Mouse (Mus musculus): ENCODE data around the gene Gm6993.

Gm6993 gene

DNA sequence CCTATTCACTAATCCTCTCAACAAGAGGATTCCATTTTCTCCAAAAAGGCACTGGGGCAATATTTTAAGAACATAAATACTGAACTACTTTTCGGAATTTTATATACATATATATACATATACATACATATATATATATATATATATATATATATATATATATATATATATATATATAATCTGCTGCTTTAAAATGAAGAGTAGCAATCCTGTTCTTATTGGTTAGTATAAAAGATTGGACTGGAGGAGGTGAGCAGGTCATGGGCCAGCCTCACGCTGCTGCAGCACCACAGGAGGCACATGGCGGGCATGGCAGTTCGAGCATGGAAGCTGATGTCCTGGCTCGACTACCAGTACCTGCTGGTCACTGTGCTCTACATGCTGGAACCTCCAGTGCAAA lies at the start of gene Gm6993:
TSS of gene Gm6993 (plus strand) at position 301 of the 400 bp plus-strand sequence.
- no peak for DNase-seq

DNA sequence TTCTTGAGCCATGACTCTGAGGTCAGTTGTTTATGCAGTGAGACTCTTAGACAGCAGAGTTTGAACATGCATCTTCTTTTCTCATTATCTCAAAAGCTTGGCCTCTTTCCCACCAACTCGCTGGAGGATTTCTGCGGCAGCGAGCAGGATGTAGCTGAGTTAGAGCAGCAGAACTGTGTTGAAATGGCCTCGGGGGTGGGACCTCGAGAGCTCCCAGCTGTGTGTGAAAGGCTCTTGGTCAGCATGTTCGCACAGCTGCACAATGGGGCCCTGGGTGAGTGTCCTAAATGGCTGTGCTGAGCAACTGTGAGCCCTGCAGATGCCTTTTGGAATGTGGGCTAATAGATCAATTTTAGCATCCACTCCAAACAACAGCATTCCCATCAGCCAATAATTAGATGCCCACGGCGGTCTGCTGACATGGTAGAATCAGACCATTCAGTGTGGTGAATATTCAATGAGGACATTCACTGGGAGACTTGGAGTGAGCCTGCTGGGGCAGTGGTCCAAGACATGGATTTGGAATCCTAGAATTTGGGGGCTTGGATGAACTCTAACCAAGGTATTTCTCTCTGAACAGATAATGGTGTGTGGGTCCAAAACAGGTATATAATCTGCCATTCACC lies 49.1 kb upstream of the Gm6993 start:
- peak; percentile 42 for DNase-seq

DNA sequence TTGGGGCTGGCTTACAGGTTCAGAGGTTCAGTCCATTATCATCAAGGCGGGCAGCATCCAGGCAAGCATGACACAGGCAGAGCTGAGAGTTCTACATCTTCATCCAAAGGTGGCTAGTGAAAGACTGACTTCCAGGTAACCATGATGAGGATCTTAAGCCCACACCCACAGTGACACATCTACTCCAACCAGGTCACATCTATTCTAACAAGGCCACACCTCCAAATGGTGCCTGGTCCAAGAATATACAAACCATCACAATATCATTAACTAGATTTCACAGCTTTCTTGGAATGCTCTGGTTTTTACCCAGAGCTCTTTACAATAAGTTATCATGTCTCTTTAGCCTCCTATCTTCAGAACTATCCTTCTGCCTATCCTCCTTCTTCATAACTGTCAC lies 38.1 kb upstream of the Gm6993 start:
- no peak for DNase-seq

DNA sequence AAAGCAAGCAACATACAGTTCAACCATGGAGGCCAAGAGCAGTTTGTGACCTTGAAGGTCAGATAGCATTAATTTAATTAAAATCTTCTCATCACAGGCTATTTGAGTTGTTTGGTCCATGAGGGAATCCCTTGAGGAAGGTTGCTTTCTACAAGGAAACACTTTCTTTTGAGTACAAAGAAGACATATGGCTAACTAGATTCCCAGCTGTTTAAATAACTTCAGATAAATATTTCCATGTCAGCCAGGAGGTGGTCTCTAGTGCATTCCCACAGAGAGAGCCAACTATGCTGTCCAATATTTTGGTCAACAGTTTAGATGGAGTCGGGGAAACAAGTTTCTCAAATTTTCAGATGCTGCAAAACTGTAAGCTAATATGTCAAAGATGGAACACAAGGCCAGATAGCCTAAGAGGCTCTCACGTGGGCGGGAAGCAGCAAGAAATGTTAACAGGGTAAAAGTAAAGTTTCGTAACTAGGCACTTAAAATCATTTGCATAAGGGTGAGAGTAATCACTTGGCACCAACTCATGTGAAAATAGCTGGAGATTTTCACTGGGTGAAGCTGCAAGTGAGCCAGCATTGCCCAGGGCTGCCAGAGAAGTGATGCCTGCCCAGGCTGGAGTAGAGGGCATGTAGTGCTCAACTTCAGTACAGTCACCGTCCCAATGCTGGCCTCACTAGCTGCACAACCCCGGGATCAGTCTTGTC lies 36.7 kb upstream of the Gm6993 start:
- peak; percentile 61 for DNase-seq

DNA sequence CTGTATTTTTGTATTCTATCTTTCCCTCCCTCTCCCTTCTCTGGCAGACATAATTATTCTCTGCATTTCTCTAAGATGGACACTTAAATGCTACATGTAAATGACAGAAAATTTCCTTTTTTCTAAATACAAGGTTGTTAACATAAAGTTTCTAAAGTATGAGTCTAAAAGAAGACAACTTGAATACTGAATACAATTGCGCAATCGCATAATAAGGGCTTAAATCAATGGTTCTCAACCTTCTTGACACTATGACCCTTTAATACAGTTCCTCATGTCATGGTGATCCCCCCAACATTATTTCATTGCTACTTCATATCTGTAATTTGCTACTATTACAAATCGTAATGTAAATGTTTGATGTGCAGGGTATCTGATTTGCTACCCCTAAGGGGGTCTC lies 35.7 kb upstream of the Gm6993 start:
- no peak for DNase-seq

DNA sequence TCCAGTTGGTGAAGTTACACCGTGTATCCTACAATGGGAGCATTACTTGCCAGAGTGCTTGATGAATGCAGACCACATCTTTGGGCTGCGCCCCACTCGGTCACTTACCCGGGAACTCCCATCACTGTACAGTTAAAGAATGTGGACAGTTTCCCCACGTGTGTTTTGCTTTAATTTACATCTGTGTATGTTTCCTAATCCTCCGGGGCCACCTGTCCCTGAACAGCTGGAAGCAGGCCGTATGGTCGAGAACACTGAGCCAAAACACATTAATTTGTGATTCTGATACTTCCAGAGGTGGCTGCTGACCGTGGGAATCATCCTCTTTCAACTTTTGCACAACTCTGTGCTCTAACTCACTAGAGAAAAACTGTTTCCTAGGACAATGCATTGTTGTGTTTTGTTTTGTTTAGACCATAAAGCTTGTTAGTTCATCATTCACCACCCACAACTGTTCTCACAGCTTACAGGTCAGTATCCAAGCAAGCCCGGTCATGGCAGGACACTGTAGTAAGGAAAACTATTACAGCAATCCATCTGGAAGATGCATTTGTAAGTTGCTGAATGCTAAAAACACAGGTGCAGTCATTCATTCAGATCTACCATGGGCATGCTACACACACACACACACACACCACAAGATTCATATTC lies 34.5 kb upstream of the Gm6993 start:
- no peak for DNase-seq

DNA sequence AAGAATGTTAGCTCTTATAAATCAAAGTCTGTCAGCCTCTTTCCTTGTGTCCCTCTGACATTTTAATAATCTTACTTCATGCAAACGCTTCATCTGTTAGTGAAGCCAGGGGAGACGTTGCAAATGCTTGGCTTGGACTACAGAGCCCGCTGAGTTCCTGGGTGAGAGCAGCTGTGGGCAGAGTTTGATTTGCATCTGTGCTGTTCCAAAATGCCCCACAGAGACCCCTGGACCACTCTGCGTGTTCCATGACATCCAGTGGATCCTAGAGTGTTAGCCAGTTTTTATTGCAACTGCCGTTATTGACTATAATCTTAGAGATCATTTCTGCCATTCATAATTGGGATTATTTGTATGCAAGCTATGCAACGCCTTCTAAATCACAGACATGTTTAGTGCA lies 31.8 kb upstream of the Gm6993 start:
- DNase-seq: no peak

DNA sequence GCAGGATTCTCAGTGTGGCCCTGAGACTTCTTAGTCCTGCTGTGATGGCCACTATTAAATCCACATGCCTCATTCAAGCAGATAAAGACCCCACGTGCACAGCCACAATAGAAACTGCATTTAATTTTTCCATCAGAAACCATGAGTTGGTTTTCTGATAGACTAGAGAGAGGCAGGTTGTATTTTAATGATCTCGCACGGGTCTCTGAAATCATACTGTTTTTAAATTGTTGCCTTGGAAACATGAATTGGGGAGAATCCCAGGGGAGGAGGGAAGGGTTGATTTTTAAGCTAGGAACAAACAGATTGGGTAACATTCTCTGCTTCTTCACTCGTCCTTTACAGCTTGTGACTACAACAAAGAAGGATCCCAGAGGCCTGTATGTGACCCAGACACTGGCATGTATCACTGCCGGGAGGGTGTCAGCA lies 31.2 kb upstream of the Gm6993 start:
- DNase-seq: no peak

DNA sequence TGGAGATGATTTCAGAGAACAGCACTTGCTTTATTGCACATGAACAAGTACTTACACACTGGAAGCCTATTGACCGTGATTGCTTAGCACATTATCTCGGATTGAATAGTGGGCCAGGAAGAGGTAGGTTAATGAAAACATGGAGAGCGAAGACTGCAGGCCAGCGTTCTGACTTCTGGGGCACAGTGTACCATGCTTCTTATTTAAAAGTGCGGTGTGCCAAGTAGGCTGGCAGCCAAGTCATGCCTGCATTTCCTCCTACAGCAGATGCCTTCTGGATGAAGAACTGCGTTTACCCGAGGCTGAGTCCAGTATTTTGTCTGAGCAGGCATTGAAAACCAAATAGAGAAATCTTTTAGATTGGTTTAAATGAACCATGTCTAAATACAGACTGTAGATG lies 27.0 kb upstream of the Gm6993 start:
- DNase-seq: peak; percentile 61

DNA sequence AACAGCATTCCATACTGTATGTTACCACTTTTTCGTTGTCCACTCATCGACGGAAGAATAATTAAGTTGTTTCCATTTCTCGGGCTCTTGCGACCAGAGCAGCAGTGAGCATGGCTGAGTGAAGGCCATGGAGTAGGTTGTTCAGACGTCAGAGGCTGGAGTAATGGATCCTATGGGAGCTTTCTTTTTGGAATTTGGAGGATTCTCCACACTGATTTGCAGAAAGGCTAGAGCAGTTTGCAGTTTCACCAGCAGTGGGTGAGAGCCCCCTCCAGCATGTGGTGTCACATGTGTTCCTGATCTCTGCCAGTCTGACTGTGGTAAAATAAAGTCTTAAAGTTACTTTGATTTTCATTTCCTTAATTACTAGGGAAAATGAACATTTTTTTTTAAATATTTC lies 25.6 kb upstream of the Gm6993 start:
- no peak for DNase-seq

DNA sequence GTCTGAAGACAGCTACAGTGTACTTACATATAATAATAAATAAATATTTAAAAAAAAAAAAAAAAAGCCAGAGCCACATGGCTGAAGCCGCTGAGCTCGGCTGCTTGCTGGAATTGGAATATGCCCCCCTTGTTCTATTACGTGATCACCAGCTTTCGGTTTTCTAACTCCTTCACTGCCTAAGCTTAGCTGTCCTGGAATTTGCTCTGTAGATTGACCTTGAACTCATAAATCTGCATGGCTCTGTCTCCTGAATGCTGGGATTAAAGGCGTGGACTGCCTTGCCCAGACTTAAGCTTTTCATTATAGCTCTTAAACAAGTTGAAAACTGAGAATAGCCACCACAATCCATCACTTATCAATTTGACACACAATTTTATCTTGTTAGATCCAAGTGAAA lies 23.3 kb upstream of the Gm6993 start:
- DNase-seq: no peak

DNA sequence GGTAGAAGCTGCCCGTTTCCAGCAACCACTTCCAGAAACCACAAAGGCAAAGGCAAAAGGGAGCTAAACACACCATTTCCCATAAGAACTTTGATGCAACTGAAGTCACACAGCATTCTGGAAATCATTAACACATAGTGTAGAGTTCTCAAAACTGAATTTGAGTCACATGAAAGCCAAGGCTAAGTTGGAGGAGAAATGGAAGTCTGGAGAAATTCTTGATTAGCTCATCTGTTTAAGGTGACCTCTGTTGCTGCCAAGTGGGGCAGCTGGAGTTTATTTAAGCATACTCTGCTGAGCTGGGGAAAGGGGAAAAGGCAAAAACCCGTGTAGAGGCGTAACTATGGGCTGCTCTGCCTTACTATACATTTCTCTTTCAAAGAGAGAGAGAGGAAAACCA lies 21.8 kb upstream of the Gm6993 start:
- DNase-seq: peak; percentile 66

DNA sequence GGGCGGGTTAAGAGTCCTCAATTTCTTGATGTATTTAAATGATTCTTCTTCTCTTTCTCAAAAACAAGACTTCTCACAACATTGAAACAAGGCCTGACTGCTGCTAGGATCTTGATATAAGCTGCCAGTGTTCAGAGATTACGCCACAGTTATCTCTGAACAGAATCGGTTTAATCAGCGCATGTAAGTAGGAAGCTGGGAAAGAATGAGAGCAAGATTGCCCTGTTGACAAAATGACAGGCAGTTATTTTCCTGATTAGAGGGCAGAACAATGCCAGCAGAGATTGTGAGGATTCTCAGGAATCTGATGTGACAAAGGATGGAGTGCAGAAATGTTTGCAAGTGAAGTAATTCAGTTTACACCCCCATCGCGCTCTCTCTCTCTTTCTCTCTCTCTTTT lies 19.0 kb upstream of the Gm6993 start:
- no peak for DNase-seq

DNA sequence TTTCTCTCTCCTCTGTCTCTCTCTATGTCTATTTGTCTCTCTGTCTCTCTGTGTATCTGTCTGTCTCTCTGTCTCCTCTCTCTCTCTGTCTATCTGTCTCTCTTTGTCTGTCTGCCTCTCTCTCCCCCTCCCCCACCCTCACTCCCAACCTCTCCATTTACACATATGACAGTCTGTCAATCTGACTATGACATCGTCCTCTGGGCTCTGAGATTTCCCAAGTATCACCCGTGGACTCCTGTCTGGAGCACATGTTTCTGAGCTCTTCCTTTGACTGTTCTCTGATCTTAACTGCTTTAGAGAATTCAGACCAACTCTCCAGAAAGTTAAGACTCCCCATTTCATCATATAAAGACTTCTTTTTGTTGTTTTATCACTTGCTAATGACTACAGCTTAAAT lies 18.3 kb upstream of the Gm6993 start:
- DNase-seq: no peak

DNA sequence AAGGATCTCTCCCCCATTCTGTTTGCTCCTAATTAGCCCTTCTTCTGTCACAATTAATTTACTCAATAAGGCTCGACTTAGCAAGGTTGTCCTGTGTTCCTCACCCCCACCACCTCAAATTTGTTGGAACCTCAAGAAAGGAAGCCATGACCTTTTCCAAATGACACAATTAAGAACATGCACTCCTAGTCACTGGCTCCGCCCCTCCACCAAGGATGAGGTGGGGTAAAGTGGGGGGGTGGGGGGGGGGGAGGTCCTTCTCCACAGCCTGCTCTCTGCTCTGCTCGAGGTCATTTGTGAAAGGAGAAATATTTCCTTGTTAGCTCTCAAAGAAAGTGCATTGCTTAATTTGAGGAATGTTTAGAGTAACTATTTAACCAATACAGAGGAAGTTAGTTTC lies 17.8 kb upstream of the Gm6993 start:
- peak; percentile 30 for DNase-seq

DNA sequence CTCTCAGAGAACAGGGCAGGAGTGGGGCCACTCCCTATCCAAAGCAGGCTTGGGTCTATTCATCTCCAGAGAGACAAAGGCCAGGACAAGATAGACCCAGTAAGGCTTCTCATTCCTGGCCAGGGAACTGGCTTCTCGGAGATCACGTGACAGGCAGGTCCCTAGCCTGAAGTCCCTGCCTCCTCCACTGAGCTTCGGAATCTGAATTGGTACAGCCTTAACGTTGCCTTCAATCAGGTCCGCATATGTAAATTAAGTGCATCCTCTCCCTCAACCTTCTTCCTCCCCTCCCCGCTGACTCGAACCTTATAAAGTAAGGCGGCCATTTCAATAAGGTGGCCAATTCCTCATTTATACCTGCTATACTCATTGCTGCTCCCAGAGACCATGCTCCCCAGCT lies 15.1 kb upstream of the Gm6993 start:
- DNase-seq: no peak

DNA sequence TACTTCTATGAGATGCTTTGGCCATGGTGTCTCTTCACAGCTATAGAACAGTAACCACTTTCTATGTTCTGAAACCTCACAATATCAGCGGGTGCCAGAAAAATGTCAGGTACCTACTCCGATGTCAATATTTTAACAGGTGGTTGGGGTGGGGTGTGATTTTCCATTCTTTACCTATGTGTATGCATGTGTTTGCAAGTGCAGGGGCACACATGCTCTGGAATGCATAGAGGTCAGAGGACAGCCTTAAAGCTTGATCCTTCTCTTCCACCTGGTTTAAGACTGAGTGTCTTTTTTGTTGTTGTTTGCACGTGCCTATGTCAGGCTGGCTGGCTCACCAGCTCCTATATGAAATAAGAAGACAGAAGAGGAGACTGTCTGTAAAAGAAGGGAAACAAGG lies 13.4 kb upstream of the Gm6993 start:
- DNase-seq: no peak

DNA sequence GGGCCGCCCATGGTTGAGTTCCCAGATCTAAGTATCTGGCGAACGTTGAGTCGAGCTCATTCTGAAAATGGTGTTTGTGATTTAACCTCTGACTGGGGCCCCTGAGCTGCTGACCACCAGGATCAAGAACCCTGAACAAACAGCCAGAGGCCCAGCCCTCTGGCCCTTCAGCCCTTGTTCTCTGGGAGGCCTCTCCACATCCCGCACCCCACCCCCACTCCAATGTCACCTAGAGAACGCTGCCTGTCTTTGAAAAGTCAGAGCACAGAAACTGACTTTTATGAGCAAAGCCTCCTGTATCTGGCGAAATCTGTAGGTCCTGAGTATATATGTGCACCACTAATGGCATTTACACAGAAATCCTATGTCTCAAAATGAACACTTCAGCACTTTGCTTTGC lies 11.7 kb upstream of the Gm6993 start:
- DNase-seq: no peak

DNA sequence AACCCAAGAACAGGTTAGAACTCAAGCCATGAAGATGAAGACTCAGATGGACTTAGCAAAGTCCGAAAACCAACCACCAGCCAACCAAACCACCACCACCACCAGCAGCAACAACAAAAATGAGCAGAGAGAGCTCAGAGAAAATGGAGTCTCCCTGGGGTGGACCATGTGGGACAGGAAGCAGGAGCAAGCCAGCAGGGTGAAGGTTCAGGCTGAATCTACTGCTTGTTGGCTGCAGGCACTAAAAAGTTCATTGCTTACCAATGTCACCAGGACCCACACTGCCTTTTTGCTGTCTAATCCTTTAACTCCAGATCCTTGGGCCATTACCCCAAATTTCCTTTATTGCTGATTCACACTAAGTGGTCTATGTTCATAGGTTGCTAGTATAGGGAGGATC lies 7.9 kb upstream of the Gm6993 start:
- peak; percentile 40 for DNase-seq

DNA sequence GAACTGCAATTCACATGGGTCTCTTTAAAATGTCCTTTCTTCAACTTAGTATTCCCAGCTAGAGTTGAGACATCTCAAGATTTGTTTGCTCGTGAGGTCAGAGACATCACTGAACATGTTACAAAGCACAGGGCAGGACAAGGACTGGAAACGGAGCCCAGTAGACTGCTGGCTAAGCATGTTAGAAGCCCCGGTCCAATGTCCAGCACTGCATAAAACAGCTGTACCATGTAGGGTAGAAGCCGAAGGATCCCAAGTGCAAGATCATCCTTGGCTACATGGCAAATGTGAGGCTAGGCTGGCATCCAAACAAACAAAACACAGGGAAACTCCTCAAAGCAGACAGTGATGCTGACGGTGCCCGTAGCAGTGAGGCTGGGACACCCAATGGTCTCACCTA lies 5.6 kb upstream of the Gm6993 start:
- peak; percentile 40 for DNase-seq

DNA sequence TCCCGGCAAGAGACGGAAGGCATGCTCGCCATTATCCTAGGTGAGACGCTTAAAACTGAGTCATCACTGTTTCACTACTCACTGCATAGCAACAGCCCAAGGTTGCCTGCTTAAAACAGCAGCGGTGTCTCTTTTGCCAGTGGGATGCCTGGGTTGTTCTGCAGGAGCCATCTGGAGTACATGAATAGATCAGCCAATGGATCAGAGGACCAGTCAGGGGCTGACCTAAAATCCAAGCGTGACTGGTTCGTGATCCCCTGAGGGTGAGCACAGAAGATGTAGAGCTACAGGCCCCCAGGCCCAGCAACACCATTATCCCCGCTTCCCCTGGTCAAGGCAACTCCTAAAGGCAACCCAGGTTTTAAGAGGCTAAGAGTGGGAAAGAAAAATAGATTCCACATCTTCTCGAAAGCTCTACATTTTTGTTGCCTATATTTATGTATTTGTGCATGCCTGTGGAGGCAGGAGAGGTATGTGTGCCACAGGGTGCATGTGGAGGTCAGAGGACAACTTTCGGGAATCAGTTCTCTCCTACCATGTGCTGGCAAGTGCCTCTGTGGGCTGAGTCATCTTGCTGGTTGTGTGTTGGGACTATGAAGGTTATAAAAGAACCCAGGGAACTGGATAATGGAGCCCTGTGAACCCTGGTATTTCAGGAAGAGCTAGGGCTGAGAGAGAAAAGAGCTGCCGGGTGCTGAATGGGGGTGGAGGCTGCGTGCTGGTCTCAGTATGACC lies 3.5 kb upstream of the Gm6993 start:
- no peak for DNase-seq

DNA sequence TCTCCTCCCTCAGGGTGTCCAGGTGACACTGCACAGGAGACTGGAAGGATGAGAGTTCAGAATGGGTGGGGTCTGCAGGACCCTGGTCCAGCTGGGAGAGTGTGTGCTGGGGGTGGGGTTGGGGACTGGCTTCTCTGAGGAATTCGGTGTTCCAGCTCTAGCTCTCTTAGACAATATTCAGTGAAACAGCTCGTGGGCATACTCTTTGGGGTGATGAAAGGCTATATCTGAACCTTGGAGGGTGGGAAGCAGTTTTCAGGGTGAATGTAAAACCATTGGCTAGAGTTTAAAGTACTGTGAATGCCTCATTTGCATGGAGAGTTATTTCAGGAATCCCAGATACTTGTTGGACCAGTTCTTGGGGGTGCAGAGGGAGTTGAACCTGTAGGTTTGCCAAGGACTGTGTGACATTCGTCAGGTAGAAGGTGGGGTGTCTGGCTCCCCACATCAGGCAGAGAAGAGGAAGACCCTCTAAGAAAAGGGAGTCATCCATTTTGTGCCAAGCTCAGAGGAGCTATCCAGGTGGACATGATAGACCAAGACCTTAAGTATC lies 1.5 kb upstream of the Gm6993 start:
- DNase-seq: peak; percentile 50

DNA sequence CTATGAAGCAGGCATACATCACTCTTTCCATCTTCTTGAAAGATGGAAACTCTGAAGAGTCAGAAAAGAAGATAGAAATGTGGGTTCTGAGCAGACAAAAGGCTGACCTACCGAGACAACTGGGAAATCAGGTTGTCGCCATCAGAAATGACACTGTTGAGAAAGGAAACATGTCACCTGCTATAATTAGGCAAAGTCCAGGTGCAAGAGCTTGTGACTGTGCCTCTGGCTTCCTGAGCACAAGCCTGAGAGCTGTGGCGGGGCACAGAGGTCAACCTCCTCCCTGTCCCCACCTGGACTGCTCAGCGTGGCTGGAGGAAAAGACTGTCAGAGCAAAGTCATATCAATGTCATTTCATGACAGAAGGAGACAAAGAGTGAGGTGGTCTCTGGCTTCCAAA lies 772 bp upstream of the Gm6993 start:
- DNase-seq: no peak
